Mouse (Mus musculus): ENCODE measurements around the gene Zscan4-ps1. TPM values are rescaled to one million over a fixed set of nuclear protein-coding genes. Genes with fewer than 3 reads are reported as not detected.
"Not testable (repeated sequence)": the region's sequence is repeated elsewhere in the genome, so short reads cannot be mapped to it uniquely, and the experiment has no call there.

The Zscan4-ps1 gene
- not detected in 2 replicates for polyA plus RNA-seq (2014; fragmentation: Nextera tagmentation; extraction: Ambion mirVana)

DNA sequence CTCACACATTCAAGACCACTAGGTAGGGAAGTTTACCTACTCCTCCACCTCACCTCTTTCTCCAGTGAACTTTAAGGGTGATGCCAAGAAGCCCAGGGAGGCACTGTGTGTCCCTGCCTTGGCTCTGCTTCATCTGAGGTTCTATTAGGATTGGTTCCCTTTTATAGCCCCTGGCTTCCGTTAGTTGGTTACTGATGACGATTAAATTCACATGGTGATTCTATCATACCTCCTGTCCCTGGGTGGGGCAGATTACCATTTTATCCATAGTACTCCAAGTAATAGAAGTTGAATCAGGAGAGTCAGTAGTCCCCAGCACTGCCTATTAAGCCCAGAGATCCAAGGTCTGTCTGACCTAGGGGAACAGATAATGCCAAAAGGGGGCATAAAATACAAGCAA is at the start of gene Zscan4-ps1:
TSS of gene Zscan4-ps1 (minus strand) at position 101 of the 400 bp plus-strand sequence.
- DNase-seq (ENCODE audit: low spot score); H3K9me3 ChIP-seq (replicated peaks; ENCODE audit: control insufficient read depth, low read length); H3K4me3 ChIP-seq (ENCODE audit: low read depth, low read length); H3K36me3 ChIP-seq (ENCODE audit: control insufficient read depth, insufficient read depth, low read length); H3K4me2 ChIP-seq (ENCODE audit: low read length); H3K27ac ChIP-seq (ENCODE audit: low read depth, low read length); H3K4me1 ChIP-seq (ENCODE audit: control insufficient read depth, insufficient read depth, low read length); H3K9ac ChIP-seq (ENCODE audit: low read length); ATAC-seq; H3K27me3 ChIP-seq (replicated peaks; ENCODE audit: control insufficient read depth, insufficient read depth, low read length): not testable (repeated sequence)
- 83% methylated on average over 2 of the region's 2 CpGs for WGBS

Other genes with a start within 250 kb of the Zscan4-ps1 start
- not detected in 2 replicates for gene Zscan4b, start 164.6 kb downstream of the Zscan4-ps1 start, polyA plus RNA-seq (2014; fragmentation: Nextera tagmentation; extraction: Ambion mirVana)
- not detected in 2 replicates for gene Zscan4c, start 63.9 kb downstream of the Zscan4-ps1 start, polyA plus RNA-seq (2014; fragmentation: Nextera tagmentation; extraction: Ambion mirVana)
- not detected in 2 replicates for gene Zscan4d, start 96.5 kb upstream of the Zscan4-ps1 start, polyA plus RNA-seq (2014; fragmentation: Nextera tagmentation; extraction: Ambion mirVana)
- gene Zscan4e, start 241.0 kb upstream of the Zscan4-ps1 start, polyA plus RNA-seq (2014; fragmentation: Nextera tagmentation; extraction: Ambion mirVana) = not detected in 2 replicates

Data from forebrain, embryonic 14.5 days (tissue).